Mouse (Mus musculus): ENCODE measurements around the gene Tcerg1l.

The Tcerg1l gene

DNA sequence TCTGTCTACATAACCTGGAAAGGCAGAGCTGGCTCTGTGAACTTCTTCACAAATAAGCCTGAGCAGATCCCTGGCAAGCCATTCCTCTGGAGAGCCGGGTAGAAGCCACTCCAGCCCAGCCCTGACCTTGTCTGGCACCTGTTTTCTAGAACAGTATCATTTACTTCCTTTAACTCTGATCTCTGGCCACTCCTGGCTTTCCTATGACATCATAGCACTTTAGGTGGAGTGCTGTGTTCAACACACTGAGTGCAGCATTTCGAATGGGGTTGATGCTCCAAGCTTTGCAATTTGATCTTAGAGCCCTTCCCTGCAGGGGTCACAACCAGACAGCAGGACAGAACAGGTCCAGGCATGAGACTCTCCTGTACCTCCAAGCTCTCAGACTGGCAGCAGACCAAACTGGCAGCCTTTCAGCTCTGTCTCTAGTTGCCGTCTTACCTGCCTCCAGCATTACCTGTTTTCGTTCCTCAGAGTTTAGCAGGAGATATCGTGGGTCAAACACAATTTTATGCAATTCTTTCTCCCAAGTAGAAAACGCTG, 179.9 kb downstream of the Tcerg1l start:
- no peak for DNase-seq (ENCODE audit: low spot score in 2 of 2)

DNA sequence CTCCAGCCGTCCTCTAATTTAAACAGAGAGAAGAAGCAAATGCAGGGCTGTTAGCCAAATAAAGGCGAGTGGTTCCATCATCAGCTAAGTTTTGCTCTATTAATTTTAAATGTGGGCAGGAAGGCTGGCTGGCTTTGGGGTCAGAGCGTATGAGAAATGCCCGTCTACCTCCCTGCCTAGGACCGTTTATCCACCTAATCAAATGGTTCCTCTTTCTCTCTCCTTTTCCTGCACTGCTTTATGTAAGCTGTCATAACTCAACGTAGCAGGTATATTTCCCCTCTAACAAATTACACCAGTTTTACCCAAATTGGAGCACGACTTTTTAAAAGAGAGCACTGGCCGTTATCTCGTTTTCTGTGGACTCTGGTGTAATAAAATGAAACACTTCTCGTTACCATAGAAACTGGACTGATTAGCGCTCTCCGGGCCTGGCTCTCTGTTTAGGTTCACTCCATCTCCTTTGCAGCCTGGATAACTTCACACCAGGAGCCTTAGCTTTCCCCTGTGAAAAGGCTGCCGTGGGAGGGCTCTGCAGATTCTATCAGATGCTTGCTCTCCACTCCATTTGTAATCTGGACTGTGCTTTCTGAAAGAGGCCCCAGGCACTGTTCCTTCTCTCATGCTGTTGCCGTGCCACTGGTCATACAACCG, 182.2 kb downstream of the Tcerg1l start:
- no peak for DNase-seq (ENCODE audit: low spot score in 2 of 2)

DNA sequence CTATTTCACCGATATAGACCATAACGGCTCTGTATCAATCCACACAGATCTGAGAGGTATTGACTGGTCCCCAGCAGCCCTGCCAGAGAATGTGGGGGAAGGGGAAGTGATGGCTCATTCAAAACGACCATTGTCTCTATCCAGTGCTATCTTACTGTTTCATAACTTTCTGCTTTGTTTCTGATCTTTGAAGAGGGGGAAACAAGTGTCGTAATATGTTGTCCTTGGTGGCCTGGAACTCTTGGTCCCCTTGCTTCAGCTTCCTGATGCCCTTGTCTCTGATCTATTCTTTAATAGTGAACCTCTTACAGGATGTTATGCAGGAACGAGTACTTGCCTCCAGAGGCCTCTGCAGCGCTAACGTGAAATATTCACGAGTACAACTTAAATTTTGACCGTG, 182.8 kb downstream of the Tcerg1l start:
- no peak for DNase-seq (ENCODE audit: low spot score in 2 of 2)

DNA sequence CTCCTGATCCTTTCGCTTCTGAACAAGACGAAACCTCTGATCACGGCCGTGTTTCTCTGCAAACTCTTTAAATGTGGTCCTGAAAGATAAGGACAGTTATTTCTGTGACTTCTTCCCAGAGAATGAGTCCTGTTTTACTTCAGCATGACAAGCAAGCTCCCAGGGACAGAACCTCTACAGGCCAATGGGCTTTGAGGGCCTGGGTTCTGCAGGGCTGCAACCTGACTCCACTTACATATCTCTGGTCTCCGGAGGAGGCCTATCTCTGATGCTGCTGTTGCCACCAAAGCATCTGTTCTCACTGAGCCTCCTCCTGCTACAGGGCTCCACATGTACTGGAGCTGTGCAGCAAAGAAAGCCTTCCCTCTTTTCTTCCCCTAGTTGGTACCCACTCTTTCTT, 187.8 kb downstream of the Tcerg1l start:
- DNase-seq (ENCODE audit: low spot score in 2 of 2) = no peak

DNA sequence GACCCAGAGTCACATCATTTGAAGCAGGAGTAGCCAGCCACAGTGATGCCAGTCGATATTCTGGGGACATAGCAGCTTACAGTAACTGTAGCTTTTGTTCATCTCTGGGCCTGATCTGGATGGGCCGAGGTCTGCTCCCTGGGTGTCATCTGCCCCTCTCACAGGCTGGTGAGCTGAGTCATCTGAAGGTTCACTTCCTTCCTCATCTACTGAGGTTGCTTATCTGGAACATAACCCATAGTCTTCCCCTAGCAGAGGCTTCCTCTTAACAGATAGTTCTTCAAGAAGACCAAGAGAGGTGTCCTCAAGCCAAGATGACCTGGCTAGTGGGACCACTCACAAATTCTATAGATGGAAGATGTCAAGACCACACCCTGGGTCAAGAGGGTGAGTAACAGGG, 192.4 kb downstream of the Tcerg1l start:
- no peak for DNase-seq (ENCODE audit: low spot score in 2 of 2)

DNA sequence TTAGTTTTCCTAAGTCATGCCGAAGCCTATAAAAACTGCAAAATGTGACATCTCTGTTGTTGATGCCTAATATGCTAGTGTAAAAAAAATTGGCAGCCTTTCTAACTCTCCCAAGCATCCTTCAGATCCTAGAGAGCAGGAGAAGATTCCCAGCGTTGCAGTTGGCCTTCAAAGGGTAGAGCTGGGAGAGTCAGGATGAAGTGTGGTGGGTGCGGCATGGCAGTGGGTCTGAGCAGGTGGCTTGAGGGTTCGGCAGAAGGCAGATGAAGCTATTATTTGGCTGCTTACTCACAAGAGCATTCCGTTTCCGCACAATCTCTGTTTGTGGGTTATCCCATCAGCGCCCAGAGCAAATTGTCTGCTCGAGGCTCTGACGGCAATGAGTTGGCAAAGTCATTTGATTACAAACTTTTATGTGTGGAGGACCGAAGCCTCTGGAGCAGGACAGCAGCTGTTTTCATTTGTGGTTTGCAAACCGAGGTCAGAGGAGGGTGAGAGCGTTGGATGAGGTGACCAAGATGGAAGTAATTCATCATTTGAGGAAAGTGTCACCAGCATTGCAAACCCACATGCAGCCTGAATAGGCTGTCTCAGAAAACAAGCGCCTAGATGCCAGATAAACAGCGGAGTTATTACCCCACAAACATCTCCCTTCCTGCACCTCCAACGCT, 195.2 kb downstream of the Tcerg1l start:
- DNase-seq (ENCODE audit: low spot score in 2 of 2) = no peak

DNA sequence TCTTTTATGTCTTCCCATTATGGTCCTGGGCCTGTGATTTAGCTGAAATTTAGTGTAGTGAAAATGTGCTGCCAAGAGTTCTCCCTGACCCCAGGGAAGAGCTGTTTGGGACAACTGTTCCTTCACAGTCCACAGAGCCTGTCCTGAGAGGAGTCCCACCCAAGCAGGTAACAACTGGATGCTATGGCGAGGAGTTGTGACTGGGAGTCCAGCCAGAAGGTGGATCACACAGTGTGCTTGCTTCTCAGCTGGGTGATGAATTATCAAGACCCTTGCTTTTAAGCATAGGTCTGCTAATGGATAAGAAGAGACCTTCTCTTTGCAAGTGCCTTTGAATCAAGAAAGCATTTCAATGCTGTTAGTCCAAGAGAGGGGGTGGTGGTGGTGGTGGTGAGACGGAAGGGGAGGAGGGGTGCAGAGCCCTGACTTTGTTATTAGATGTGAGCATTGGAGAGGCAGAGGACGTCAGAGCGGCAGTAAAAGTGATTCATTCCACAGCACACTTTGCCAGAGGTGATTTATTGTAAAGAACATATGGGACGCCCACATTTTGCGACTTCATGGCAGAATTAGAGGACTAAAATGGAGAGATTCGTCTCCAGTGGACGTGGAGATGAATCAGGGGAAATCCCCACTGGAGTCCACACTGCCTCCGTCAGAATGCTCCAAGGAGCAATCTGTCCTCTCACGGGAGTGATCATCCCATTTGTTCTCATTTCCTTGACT, 198.0 kb downstream of the Tcerg1l start:
- DNase-seq (ENCODE audit: low spot score in 2 of 2) = no peak

DNA sequence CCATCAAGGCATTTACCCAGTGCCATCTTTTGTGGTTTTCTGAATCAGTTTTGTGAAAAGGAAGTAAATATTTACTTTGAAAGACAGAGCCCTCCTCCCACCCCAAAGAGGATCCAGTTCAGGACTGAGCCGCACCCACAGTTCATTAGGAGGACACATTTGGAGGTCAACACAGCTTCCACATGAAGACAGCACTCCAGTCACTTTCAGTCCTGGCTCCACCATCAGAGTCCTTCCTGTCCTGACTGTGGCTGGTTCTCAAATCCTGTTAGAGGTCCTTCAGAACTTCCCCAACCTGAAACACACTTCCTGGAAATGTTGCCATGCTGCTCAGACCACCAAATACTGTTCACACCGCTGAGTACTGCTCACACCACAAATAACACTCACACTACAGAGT, 201.4 kb downstream of the Tcerg1l start:
- no peak for DNase-seq (ENCODE audit: low spot score in 2 of 2)

DNA sequence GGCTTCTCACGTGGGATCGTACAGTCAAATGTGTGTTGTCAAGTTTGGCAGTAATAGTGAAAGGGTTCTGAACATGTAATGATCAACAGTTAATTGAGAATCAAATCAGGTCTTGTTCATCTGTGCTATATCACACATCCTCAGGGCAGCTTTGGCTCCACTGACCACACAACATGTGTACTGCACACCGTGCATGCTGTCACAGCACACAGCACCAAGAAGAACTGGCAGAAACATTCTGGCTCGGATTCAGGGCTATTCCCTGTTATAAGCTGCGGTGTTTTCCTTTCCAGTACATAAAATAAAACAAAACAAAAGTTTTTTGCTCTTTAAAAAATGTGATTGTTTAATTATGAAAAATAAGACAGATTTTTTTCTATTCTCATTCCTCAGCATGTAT, 213.3 kb downstream of the Tcerg1l start:
- DNase-seq (ENCODE audit: low spot score in 2 of 2) = no peak

DNA sequence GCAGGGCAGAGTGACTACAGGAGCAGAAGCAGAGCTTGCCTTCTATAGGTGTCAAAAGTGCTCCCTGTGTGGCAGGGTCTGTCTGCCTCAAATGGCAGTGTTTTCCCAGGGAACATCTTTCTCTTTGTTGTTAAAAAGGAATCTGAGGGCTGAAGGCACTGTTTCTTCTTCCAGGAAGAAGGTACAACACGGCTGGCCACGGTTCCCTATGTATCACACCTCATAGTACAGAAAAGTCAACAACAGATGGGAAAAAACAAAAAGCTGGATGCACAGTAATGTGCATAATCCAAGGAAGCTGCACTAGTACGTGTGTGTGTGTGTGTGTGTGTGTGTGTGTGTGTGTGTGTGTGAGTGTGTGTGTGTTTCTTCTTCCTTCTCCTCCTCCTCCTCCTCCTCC, 215.3 kb downstream of the Tcerg1l start:
- no peak for DNase-seq (ENCODE audit: low spot score in 2 of 2)

DNA sequence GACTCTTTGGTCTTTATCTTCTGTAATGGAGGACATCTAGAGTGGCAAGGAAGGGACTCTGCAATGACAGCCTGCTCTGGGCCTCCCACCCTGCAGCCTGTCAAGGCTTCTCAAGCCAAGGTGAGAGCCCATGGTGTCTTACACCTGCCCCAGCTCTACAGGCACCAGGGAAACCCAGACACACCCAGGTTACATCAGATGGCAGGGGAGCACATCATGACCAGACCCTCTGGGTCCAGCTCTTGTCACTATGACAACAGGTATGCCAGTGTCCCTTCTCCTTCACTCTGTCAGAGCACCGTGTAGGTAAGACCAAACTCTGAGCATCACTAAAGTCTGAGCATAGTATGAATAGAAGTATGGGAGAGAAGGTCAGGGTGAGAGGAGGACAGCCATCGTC, 218.9 kb downstream of the Tcerg1l start:
- no peak for DNase-seq (ENCODE audit: low spot score in 2 of 2)

DNA sequence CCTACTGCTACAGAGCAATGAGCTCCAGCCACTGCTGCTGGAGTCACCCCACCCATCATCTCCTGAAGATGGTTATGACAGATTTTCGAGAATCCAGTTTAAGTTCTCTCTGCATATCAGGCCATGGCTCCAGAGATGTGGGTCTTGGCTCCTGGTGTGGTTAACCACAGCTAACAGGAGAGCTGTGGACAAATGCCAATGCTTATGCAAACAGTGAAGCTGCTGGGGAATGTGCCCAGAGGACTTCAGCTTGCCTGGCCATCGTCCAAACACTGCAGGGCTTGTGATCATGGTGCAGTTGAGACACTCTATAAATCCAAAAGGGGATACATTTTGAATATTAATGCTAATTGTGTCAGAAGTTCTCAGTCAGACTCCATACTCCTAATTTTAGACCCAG, 221.5 kb downstream of the Tcerg1l start:
- DNase-seq (ENCODE audit: low spot score in 2 of 2) = peak; percentile 13 to 47

DNA sequence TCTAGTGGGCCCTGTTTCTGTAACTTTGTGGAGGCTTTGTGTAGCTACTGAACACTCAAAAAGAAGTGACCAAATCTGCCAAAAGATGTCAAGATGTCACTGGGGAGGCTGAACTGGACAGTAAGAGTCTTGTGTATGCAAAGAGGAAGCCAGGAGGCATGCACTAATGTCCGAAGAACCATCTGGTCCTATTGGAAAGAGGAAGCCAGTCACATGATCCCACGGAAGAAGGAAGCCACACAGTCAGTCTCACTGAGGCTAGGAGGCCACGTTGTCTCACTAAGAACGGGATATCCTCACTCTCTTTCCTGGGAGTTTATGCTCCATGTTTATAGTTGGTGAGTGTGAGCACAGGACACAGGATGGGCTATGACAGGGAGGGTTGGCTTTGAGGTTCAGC, 227.1 kb downstream of the Tcerg1l start:
- DNase-seq (ENCODE audit: low spot score in 2 of 2) = no peak
